Mouse (Mus musculus): ENCODE data around the gene Myo7a. TPM values are rescaled to one million over a fixed set of nuclear protein-coding genes. Genes with fewer than 3 reads are reported as not detected.

Gene Myo7a
- polyA plus RNA-seq, 1 experiment: 51.7 TPM

DNA sequence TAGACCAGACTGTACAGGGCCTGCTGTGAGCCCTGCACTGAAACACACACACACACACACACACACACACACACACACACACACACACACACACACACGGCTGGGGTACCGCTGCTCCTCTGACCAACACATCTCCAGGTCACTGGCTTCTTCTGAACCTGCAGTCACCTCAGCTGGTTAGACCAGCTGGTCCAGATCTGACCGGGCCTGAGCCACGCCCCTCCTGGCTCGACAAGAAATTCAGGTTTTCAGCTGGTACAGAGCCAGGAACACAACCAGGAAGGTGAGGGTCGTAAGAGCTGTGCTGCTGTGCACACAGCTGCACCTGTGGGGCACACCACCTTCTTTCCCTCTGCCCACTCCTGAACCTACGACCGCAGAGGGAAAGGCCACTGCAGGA lies 39.2 kb upstream of the Myo7a start:
- Histone ChIP-seq H3K27me3 (ENCODE audit: control insufficient read depth, insufficient read depth, low read length) (no peaks in the 10 kb centered on the region), H3K4me1 (ENCODE audit: control insufficient read depth, insufficient read depth, insufficient read length, low read length) (peaks cover 47% of the 10 kb centered on the region), H3K4me3 (ENCODE audit: low read depth, low read length) (peak overlapping the region; percentile 32; the same call in 1 of the 2 replicates), H3K36me3 (ENCODE audit: control insufficient read depth, insufficient read depth, low read length) (no peaks in the 10 kb centered on the region), H3K27ac (ENCODE audit: insufficient read depth, low read depth, low read length) (peak overlapping the region; percentile 53)
- WGBS: 19% methylated on average over 8 of the region's 8 CpGs
- TF ChIP-seq CTCF (IDR thresholded peaks at IDR 0.05; ENCODE audit: extremely low read depth, insufficient read length, insufficient replicate concordance, low read depth, low read length) (no peak), POLR2A (IDR thresholded peaks at IDR 0.05; ENCODE audit: low read depth, low read length) (no peak)

DNA sequence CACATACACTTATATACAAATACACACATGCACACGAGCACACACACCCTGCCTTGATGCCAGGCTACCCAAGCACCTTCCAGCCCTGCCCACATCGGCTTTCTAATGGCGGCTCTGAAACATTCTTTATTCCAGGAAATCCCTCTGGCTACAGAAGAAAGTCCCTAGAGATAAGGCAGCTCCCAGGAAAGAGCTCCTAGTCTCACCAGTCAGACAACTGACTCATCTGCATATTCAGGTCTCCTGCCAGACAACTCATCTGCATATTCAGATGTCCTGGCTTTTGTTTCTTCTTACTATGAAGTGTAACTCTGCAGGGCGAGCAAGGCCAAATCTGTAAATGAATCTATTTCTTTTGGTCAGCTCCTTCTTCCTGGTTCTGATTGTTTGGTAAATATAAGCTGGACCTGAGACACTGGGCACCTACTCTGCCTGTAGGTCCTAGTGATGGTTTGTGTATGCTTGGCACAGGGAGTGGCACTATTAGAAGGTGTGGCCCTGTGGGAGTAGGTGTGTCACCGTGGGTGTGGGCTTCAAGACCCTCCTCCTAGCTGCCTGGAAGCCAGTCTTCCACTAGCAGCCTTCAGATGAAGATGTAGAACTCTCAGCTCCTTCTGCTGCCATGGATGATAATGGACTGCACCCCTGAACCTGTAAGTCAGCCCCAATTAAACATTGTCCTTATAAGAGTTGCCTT lies 38.5 kb upstream of the Myo7a start:
- 19% methylated on average over 5 of the region's 5 CpGs for WGBS
- Histone ChIP-seq H3K4me3 (ENCODE audit: low read depth, low read length) (no peak overlapping the region), H3K27me3 (ENCODE audit: control insufficient read depth, insufficient read depth, low read length) (no peaks in the 10 kb centered on the region), H3K36me3 (ENCODE audit: control insufficient read depth, insufficient read depth, low read length) (no peaks in the 10 kb centered on the region), H3K27ac (ENCODE audit: insufficient read depth, low read depth, low read length) (peak overlapping the region; percentile 53), H3K4me1 (ENCODE audit: control insufficient read depth, insufficient read depth, insufficient read length, low read length) (peaks cover 41% of the 10 kb centered on the region)
- TF ChIP-seq CTCF (IDR thresholded peaks at IDR 0.05; ENCODE audit: extremely low read depth, insufficient read length, insufficient replicate concordance, low read depth, low read length) (no peak), POLR2A (IDR thresholded peaks at IDR 0.05; ENCODE audit: low read depth, low read length) (no peak)

DNA sequence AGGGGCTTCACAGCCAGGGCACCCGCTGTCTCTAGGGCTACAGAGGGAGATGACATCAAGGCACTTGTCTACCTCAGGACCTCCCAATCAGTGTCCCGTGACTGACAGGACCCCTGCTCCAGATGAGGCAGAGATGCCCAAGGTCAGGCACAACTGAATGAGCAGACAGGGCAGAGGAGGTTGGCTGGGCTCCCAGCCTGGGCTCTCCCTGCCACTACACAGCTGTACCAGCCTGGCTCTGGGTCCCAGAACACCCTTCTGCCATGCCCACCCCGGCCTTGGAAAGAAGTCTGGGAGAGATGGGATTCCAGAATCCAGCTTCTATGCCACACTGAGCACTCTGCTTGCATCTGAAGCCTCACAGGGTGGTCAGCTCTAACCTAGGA lies 36.9 kb upstream of the Myo7a start:
- TF ChIP-seq CTCF (IDR thresholded peaks at IDR 0.05; ENCODE audit: extremely low read depth, insufficient read length, insufficient replicate concordance, low read depth, low read length) (no peak), POLR2A (IDR thresholded peaks at IDR 0.05; ENCODE audit: low read depth, low read length) (no peak)
- peaks cover 29% of the 10 kb centered on the region for H3K4me1 ChIP-seq (ENCODE audit: control insufficient read depth, insufficient read depth, insufficient read length, low read length)
- WGBS: 68% methylated on average over 3 of the region's 3 CpGs

GRCm38 (mm10) chr7:98155546-98156279 lies 36.4 kb upstream of the Myo7a start:
- Histone ChIP-seq H3K4me3 (ENCODE audit: low read depth, low read length) (no peak overlapping the region), H3K36me3 (ENCODE audit: control insufficient read depth, insufficient read depth, low read length) (no peaks in the 10 kb centered on the region), H3K4me1 (ENCODE audit: control insufficient read depth, insufficient read depth, insufficient read length, low read length) (peaks cover 28% of the 10 kb centered on the region), H3K27ac (ENCODE audit: insufficient read depth, low read depth, low read length) (no peak overlapping the region), H3K27me3 (ENCODE audit: control insufficient read depth, insufficient read depth, low read length) (no peaks in the 10 kb centered on the region)
- WGBS: 31% methylated on average over 8 of the region's 8 CpGs
- TF ChIP-seq POLR2A (IDR thresholded peaks at IDR 0.05; ENCODE audit: low read depth, low read length) (no peak), CTCF (IDR thresholded peaks at IDR 0.05; ENCODE audit: extremely low read depth, insufficient read length, insufficient replicate concordance, low read depth, low read length) (peak; percentile 80)

More for the DNA sequence above, 36.9 kb upstream of the Myo7a start:
- H3K27ac ChIP-seq (ENCODE audit: insufficient read depth, low read depth, low read length): no peak overlapping the region
- H3K36me3 ChIP-seq (ENCODE audit: control insufficient read depth, insufficient read depth, low read length): no peaks in the 10 kb centered on the region
- H3K4me3 ChIP-seq (ENCODE audit: low read depth, low read length): no peak overlapping the region
- no peaks in the 10 kb centered on the region for H3K27me3 ChIP-seq (ENCODE audit: control insufficient read depth, insufficient read depth, low read length)

- Histone ChIP-seq H3K27ac (ENCODE audit: insufficient read depth, low read depth, low read length) (no peak overlapping the region), H3K36me3 (ENCODE audit: control insufficient read depth, insufficient read depth, low read length) (no peaks in the 10 kb centered on the region), H3K4me3 (ENCODE audit: low read depth, low read length) (no peak overlapping the region), H3K27me3 (ENCODE audit: control insufficient read depth, insufficient read depth, low read length) (no peaks in the 10 kb centered on the region), H3K4me1 (ENCODE audit: control insufficient read depth, insufficient read depth, insufficient read length, low read length) (peaks cover 18% of the 10 kb centered on the region; the same call in 1 of the 2 replicates)
- TF ChIP-seq CTCF (IDR thresholded peaks at IDR 0.05; ENCODE audit: extremely low read depth, insufficient read length, insufficient replicate concordance, low read depth, low read length) (no peak), POLR2A (IDR thresholded peaks at IDR 0.05; ENCODE audit: low read depth, low read length) (no peak)
- WGBS: 93% methylated on average over 5 of the region's 5 CpGs
Measured at GRCm38 (mm10) chr7:98153892-98154291, 34.6 kb upstream of the Myo7a start.

DNA sequence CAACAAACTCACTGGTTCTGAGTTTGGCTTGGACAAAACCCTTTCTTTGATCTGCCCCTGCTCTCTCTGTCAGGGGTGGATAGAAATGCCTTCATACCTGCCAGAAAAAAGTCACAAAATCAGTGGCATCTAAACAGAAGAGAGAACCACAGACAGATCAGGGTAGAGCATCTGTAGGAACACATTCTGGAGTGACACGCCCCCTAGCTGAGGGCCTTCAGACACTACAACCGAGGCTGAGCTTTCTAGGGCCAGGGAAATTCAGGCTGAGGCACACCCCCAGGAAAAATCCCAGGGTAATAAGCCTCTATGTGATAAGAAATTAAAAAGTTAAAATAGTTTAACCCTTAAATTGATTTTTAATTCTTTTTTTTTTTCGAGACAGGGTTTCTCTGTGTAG lies 34.0 kb upstream of the Myo7a start:
- no peak overlapping the region for H3K4me3 ChIP-seq (ENCODE audit: low read depth, low read length)
- H3K27ac ChIP-seq (ENCODE audit: insufficient read depth, low read depth, low read length): no peak overlapping the region
- peaks cover 12% of the 10 kb centered on the region; the same call in 1 of the 2 replicates for H3K4me1 ChIP-seq (ENCODE audit: control insufficient read depth, insufficient read depth, insufficient read length, low read length)
- H3K36me3 ChIP-seq (ENCODE audit: control insufficient read depth, insufficient read depth, low read length): 0 out of 2 replicates have a peak, but pooled peaks cover under 1% of the 10 kb centered on the region
- WGBS: 64% methylated on average over 3 of the region's 3 CpGs
- TF ChIP-seq POLR2A (IDR thresholded peaks at IDR 0.05; ENCODE audit: low read depth, low read length): no peak
- no peak for TF ChIP-seq CTCF (IDR thresholded peaks at IDR 0.05; ENCODE audit: extremely low read depth, insufficient read length, insufficient replicate concordance, low read depth, low read length)
- no peaks in the 10 kb centered on the region for H3K27me3 ChIP-seq (ENCODE audit: control insufficient read depth, insufficient read depth, low read length)

DNA sequence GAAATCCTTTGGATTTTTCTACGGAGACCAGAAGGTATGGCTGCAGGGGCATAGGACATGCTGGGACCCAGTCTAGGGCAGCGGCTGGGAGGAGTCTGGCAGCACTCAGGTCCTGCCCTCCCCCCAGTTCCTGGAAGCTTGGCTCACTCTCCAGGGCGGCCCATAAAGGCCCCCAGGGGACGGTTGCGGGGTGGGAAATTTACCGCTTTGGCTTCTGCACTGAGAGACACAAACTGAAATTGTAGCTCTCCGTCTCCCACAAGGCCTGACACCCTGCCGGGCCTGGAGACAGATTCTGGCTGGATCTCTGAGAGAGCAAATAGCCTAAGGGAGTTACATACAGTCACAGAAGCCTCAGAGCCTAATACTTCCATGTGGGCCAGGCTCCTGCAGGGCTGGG lies 33.1 kb upstream of the Myo7a start:
- no peak overlapping the region for H3K27ac ChIP-seq (ENCODE audit: insufficient read depth, low read depth, low read length)
- 89% methylated on average over 8 of the region's 8 CpGs for WGBS
- TF ChIP-seq CTCF (IDR thresholded peaks at IDR 0.05; ENCODE audit: extremely low read depth, insufficient read length, insufficient replicate concordance, low read depth, low read length): no peak
- TF ChIP-seq POLR2A (IDR thresholded peaks at IDR 0.05; ENCODE audit: low read depth, low read length): no peak
- no peak overlapping the region for H3K4me3 ChIP-seq (ENCODE audit: low read depth, low read length)
- H3K36me3 ChIP-seq (ENCODE audit: control insufficient read depth, insufficient read depth, low read length): peaks cover 4% of the 10 kb centered on the region; the same call in 1 of the 2 replicates
- H3K4me1 ChIP-seq (ENCODE audit: control insufficient read depth, insufficient read depth, insufficient read length, low read length): peaks cover 6% of the 10 kb centered on the region; the same call in 1 of the 2 replicates
- H3K27me3 ChIP-seq (ENCODE audit: control insufficient read depth, insufficient read depth, low read length): no peaks in the 10 kb centered on the region
